18 mouse cellular contexts compared by ENCODE assay signal in genomic region chr14:122898550-122898949, GRCm38 (mm10). TPM values are rescaled to one million over a fixed set of nuclear protein-coding genes. Genes with fewer than 3 reads are reported as not detected.
A peak's percentile ranks its signal among the peaks of the same experiment; 100 is the strongest.
DNase-seq lines count a peak whose midpoint lies in the region; TF ChIP-seq lines count a peak whose summit lies in the region.
"Had no signal": no experiment of that assay in that cellular context is flagged by ENCODE, and none has a peak within 500 bp of the region (broad histone marks: within the 10 kb centered on the region; RNA-seq: fewer than 3 reads in every experiment).

No protein-coding gene starts in this region.

- peak; percentile 32 for TF ChIP-seq CTCF in heart, adult 2 months (IDR thresholded peaks at IDR 0.05)
- TF ChIP-seq CTCF in left cerebral cortex, adult 2 months (IDR thresholded peaks at IDR 0.05), result peak; percentile 33
- 0 out of 2 replicates have a peak, but pooled peaks have one; percentile 6 for TF ChIP-seq CTCF in E14TG2a.4 (conservative IDR thresholded peaks at IDR 0.05; ENCODE audit: low read length)

- H3K36me3 ChIP-seq in heart, adult 2 months (ENCODE audit: control insufficient read depth, insufficient read depth, low read length), result peaks cover 3% of the 10 kb centered on the region
- H3K36me3 ChIP-seq in E14TG2a.4 (ENCODE audit: insufficient read depth, low read length), result peaks cover 20% of the 10 kb centered on the region
- H3K36me3 ChIP-seq: forebrain, embryonic 12.5 days; heart, embryonic 10.5 days; midbrain, embryonic 13.5 days had no signal

- H3K27me3 ChIP-seq in heart, adult 2 months (ENCODE audit: control insufficient read depth, insufficient read depth, low read length), result no peaks in the 10 kb centered on the region
- no peaks in the 10 kb centered on the region for H3K27me3 ChIP-seq in E14TG2a.4 (ENCODE audit: insufficient read depth, low read length)
- H3K27me3 ChIP-seq: forebrain, embryonic 12.5 days; midbrain, embryonic 13.5 days; Patski had no signal

- no peak for TF ChIP-seq POLR2A in heart, adult 2 months (IDR thresholded peaks at IDR 0.05; ENCODE audit: insufficient read depth, low read depth, low read length)

- no peak for DNase-seq in heart, adult 2 months
- DNase-seq in heart, postnatal 36 days, result no peak
- no peak for DNase-seq in left cerebral cortex, adult 2 months (ENCODE audit: extremely low spot score in 1 of 2, low spot score in 2 of 2)
- no peak for DNase-seq in left cerebral cortex, adult 18-20 months (ENCODE audit: low spot score in 2 of 2)
- DNase-seq in ZHBTc4 (ENCODE audit: low read depth, low spot score), result peak; percentile 14
- no peak for DNase-seq in lung, postnatal 10 days
- DNase-seq: adrenal gland, adult 2 months; cerebellum, adult 11 months; cerebellum, postnatal 14 days; kidney, adult 8-10 months; kidney, postnatal 14 days; lung, adult 2 months; thymus, postnatal 25 days had no signal

- intact Hi-C loops in heart, adult 2 months (cut with DNase I), result no loop called here
- intact Hi-C loops in heart, postnatal 36 days (cut with DNase I), result no loop called here
- intact Hi-C loops in left cerebral cortex, adult 2 months (cut with DNase I), result no loop called here

- H3K79me2 ChIP-seq in heart, adult 2 months (replicated peaks; ENCODE audit: control insufficient read depth, insufficient read depth, low read length), result no peaks in the 10 kb centered on the region

- H3K27ac ChIP-seq in heart, adult 2 months, result no peak overlapping the region
- H3K27ac ChIP-seq in left cerebral cortex, adult 2 months, result no peak overlapping the region
- H3K27ac ChIP-seq: forebrain, embryonic 12.5 days; heart, embryonic 10.5 days; midbrain, embryonic 13.5 days had no signal

- peaks cover 7% of the 10 kb centered on the region for H3K4me1 ChIP-seq in heart, adult 2 months (ENCODE audit: control insufficient read depth, insufficient read depth, low read length)
- no peaks in the 10 kb centered on the region for H3K4me1 ChIP-seq in E14TG2a.4 (replicated peaks; ENCODE audit: low read depth, low read length)
- H3K4me1 ChIP-seq: midbrain, embryonic 13.5 days had no signal

- no peak overlapping the region for H3K4me3 ChIP-seq in heart, adult 2 months
- H3K4me3 ChIP-seq in left cerebral cortex, adult 2 months, result no peak overlapping the region
- H3K4me3 ChIP-seq in E14TG2a.4 (replicated peaks; ENCODE audit: low read length), result no peak overlapping the region
- H3K4me3 ChIP-seq: forebrain, embryonic 12.5 days; heart, embryonic 10.5 days; midbrain, embryonic 13.5 days had no signal

- H3K9ac ChIP-seq in heart, adult 2 months (ENCODE audit: low read depth, low read length), result no peak overlapping the region
- H3K9ac ChIP-seq: forebrain, embryonic 12.5 days; midbrain, embryonic 13.5 days had no signal

- no peak for TF ChIP-seq EP300 in heart, adult 2 months (IDR thresholded peaks at IDR 0.05; ENCODE audit: insufficient read depth, low read depth, low read length)

- no peaks in the 10 kb centered on the region for H3K9me3 ChIP-seq in E14TG2a.4 (ENCODE audit: low read length)
- H3K9me3 ChIP-seq: forebrain, embryonic 12.5 days; heart, embryonic 10.5 days; midbrain, embryonic 13.5 days had no signal

RNA-seq across cellular contexts. Expression of gene Ggact, which starts 15.0 kb away (rescaled TPM):
- 10 to 100 TPM; 22.5 to 25.6 TPM for total RNA-seq in heart, adult 2 months (2021)
- polyA plus RNA-seq in heart, adult 2 months (2012; rRNA removed), result 27.1 and 40.9 TPM in 2 replicates
- 10 to 100 TPM; 23.2 to 25.1 TPM for total RNA-seq in heart, postnatal 36 days (2021)
- total RNA-seq in left cerebral cortex, adult 2 months (2021), result 10 to 100 TPM; 29.8 to 29.9 TPM
- total RNA-seq in left cerebral cortex, adult 18-20 months (2021), result 10 to 100 TPM; 36.7 to 40.9 TPM
